Mouse (Mus musculus) liver, embryonic 16.5 days (tissue): ENCODE results near the gene Rasip1. TPM values are rescaled to one million over a fixed set of nuclear protein-coding genes. Genes with fewer than 3 reads are reported as not detected.

Experiments
- ATAC-seq: fragments of 200-750 bp; cut with Nextera tagmentation; 2 replicates; pipeline ENCODE4 v1.8.0; 2017; ENCODE audit warnings: low read depth, mild to moderate bottlenecking, moderate number of reproducible peaks, moderate library complexity
- H3K27ac ChIP-seq: fragments of 300-500 bp; sonication (generic); 2 replicates; pipeline ENCODE4 v1.5.1; 2014; ENCODE audit warnings: mild to moderate bottlenecking, low read length
- H3K27me3 ChIP-seq: fragments of 300-500 bp; sonication (generic); 2 replicates; pipeline ENCODE4 v1.6.1; 2014; ENCODE audit warnings: low read depth, low read length, mixed read lengths; ENCODE audit not compliant: control insufficient read depth, insufficient read depth
- H3K36me3 ChIP-seq: fragments of 300-500 bp; sonication (generic); 2 replicates; pipeline ENCODE4 v1.6.1; 2014; ENCODE audit warnings: mild to moderate bottlenecking; ENCODE audit not compliant: control insufficient read depth, insufficient read depth
- H3K4me1 ChIP-seq: fragments of 300-500 bp; sonication (generic); 2 replicates; pipeline ENCODE4 v1.6.1; 2014; ENCODE audit warnings: low read depth, low read length, mixed read lengths; ENCODE audit not compliant: control insufficient read depth
- H3K4me2 ChIP-seq: fragments of 300-500 bp; sonication (generic); 2 replicates; pipeline ENCODE4 v1.6.1; 2014; ENCODE audit warnings: low read depth, low read length, mixed read lengths
- H3K4me3 ChIP-seq: fragments of 300-500 bp; sonication (generic); 2 replicates; pipeline ENCODE4 v1.5.1; 2014; ENCODE audit warnings: low read depth, mild to moderate bottlenecking, low read length
- H3K9ac ChIP-seq: fragments of 300-500 bp; sonication (generic); 2 replicates; pipeline ENCODE4 v1.6.1; 2014; ENCODE audit warnings: low read depth, low read length
- H3K9me3 ChIP-seq: fragments of 300-500 bp; sonication (generic); replicated peaks from 2 replicates; pipeline ENCODE4 v1.6.1; 2016; ENCODE audit warnings: low read length; ENCODE audit not compliant: control insufficient read depth
- WGBS: fragments of 180-500 bp; shearing (Covaris S2); extraction: QIAGEN DNeasy Blood & Tissue Kit; methylation state at CpG from one replicate; pipeline ENCODE4 v1.1.7; 2014; ENCODE audit not compliant: insufficient replicate concordance; 5-methylcytosine and 5-hydroxymethylcytosine counted together
- polyA plus RNA-seq: library from polyadenylated mRNA; unstranded; fragments of >200 nt; fragmentation: Nextera tagmentation; extraction: Ambion mirVana; gene quantifications from 2 replicates; pipeline ENCODE4 v1.2.1, GENCODE M21; 2015

Gene Rasip1
- polyA plus RNA-seq, 1 experiment from 2014 or later, result 1.8 TPM

DNA sequence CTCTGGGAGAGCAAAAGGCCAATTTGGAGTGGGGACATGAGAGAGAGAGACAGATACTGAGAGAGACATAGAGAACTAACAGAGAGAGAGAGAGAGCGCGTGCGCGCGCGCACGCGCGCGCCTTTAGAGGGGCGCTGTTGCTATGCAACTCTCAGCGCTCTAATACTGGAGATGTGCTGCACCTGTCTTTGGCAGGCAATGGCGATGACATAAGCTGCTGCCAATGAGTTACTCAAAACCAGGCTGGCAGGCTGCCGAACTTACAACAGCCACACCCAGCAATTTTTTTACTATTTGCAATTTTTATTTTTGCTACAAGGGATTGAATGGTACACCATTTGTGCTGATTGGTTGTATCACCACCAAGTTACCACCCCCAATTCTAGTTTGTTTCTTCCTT lies 40.5 kb downstream of the Rasip1 start:
- no peak overlapping the region for H3K4me3 ChIP-seq
- H3K4me2 ChIP-seq, result no peak overlapping the region
- 76% methylated on average over 14 of the region's 14 CpGs for WGBS
- no peak overlapping the region for H3K27ac ChIP-seq
- no peaks in the 10 kb centered on the region for H3K36me3 ChIP-seq
- no peak overlapping the region for H3K9ac ChIP-seq
- H3K9me3 ChIP-seq, result no peaks in the 10 kb centered on the region
- H3K27me3 ChIP-seq, result no peaks in the 10 kb centered on the region
- no peaks in the 10 kb centered on the region for H3K4me1 ChIP-seq
- ATAC-seq, result no peak

DNA sequence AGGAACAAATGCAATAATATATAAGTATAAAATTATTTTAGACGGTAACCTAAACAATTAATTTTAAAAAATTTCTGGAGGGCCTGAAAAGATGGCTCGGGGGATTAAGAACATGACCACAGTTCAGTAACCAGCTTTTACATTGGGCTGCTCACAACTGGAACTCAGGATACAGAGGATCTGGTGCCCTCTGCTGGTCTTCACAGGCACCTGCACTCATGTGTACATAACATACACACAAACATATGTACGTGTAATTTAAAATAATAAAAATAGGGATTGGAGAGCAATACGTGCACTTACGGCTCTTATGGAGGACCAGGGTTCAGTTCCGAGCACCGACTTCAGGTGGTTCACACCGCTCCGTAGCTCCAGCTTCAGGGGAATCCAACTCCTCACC lies 41.6 kb downstream of the Rasip1 start:
- no peaks in the 10 kb centered on the region for H3K27me3 ChIP-seq
- no peak overlapping the region for H3K4me3 ChIP-seq
- H3K27ac ChIP-seq, result no peak overlapping the region
- H3K9me3 ChIP-seq, result no peaks in the 10 kb centered on the region
- H3K4me1 ChIP-seq, result no peaks in the 10 kb centered on the region
- WGBS, result 78% methylated on average over 9 of the region's 9 CpGs
- no peak overlapping the region for H3K4me2 ChIP-seq
- no peaks in the 10 kb centered on the region for H3K36me3 ChIP-seq
- no peak overlapping the region for H3K9ac ChIP-seq
- ATAC-seq, result no peak

DNA sequence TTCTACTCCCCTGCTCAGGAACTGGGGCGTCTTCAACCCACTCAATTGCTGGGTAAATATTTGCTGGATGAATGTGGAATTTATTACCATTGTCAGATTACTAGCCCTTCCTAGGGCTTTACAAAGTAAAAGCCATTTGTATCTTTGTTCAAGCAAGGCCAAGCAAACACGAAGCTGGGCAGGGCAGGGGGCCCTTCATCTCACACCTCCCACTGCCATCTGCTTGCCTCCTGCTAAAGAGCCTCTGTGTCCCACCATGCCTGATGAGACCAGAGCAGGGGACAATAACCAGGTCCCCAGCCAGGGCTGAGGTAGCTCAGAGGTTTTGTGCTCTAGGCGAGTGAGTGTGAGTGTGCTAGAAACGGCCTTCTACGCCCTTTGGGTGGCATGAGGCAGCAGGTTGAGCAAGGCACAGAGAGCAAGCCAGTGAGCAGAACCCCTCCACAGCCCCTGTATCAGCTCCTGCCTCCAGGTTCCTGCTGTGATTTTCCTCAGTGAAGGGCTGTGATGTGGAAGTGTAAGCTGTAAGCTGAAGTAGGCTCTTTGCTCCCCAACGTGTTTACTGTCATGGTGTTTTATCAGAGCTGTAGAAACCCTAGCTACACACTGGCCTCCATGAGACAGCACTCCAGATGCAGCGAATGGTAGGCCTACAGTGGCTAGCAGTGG lies 50.5 kb downstream of the Rasip1 start:
- ATAC-seq, result no peak
- H3K9me3 ChIP-seq, result no peaks in the 10 kb centered on the region
- H3K4me3 ChIP-seq, result no peak overlapping the region
- H3K4me2 ChIP-seq, result no peak overlapping the region
- peaks cover 3% of the 10 kb centered on the region for H3K4me1 ChIP-seq
- 59% methylated on average over 7 of the region's 7 CpGs for WGBS
- H3K27me3 ChIP-seq, result no peaks in the 10 kb centered on the region
- H3K27ac ChIP-seq, result no peak overlapping the region
- no peaks in the 10 kb centered on the region for H3K36me3 ChIP-seq
- H3K9ac ChIP-seq, result no peak overlapping the region

DNA sequence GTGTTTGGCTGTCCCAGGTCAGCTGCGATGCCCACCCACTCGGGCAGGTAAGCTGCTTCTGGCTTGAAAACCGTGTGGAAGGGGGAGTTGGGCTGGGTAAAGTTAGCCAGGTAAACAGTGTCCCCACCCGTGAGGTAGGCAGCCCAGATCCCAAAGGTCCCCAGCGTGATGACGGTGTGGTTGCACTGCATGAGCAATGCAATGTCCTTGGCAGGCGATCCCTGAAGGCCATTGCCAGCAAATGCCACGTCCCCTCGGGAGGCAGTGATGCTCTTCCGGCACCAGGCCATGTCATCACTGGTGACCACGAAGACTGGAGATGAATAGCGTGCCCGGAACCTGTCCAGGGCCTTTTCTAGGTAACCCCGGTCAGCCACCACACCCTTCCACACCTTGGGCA lies 51.2 kb downstream of the Rasip1 start:
- H3K27me3 ChIP-seq, result no peaks in the 10 kb centered on the region
- no peak overlapping the region for H3K27ac ChIP-seq
- 76% methylated on average over 14 of the region's 14 CpGs for WGBS
- H3K9ac ChIP-seq, result no peak overlapping the region
- no peaks in the 10 kb centered on the region for H3K9me3 ChIP-seq
- H3K4me3 ChIP-seq, result no peak overlapping the region
- peaks cover 3% of the 10 kb centered on the region for H3K4me1 ChIP-seq
- no peak overlapping the region for H3K4me2 ChIP-seq
- H3K36me3 ChIP-seq, result no peaks in the 10 kb centered on the region
- no peak for ATAC-seq

DNA sequence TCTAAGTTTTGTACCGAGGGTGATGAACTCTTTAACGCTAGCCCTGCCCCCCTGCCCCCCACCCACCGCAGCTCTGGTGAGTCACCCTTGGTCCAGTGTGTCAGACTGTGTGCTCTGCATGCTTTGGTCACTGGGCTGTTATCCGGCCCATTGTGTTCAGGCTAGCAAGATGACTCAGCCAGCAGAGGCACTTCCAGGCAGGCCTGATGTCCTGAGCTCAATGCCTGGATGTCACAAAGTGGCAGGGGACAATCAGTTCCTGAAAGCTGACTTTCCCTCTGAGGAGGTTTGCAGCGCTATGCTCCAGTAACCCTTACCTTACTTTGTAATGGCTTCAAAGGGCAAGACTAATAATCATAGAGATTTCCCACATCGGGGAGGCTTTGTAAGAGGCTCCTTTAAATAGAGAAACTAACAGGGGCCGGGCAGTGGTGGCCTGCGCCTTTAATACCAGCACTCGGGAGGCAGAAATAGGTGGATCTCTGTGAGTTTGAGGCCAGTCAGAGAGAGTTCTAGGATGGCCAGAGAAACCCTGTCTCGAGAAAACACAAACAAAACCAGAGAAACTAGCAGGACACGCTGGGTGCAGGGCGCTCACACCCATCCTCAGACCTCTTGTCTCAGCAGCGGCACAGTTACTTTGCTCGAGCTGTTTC lies 52.8 kb downstream of the Rasip1 start:
- Histone ChIP-seq H3K4me1 (peaks cover 3% of the 10 kb centered on the region), H3K27me3 (no peaks in the 10 kb centered on the region), H3K36me3 (no peaks in the 10 kb centered on the region), H3K27ac (no peak overlapping the region), H3K4me2 (no peak overlapping the region), H3K4me3 (no peak overlapping the region), H3K9me3 (no peaks in the 10 kb centered on the region), H3K9ac (no peak overlapping the region)
- 59% methylated on average over 14 of the region's 14 CpGs for WGBS
- ATAC-seq, result peak; percentile 50

DNA sequence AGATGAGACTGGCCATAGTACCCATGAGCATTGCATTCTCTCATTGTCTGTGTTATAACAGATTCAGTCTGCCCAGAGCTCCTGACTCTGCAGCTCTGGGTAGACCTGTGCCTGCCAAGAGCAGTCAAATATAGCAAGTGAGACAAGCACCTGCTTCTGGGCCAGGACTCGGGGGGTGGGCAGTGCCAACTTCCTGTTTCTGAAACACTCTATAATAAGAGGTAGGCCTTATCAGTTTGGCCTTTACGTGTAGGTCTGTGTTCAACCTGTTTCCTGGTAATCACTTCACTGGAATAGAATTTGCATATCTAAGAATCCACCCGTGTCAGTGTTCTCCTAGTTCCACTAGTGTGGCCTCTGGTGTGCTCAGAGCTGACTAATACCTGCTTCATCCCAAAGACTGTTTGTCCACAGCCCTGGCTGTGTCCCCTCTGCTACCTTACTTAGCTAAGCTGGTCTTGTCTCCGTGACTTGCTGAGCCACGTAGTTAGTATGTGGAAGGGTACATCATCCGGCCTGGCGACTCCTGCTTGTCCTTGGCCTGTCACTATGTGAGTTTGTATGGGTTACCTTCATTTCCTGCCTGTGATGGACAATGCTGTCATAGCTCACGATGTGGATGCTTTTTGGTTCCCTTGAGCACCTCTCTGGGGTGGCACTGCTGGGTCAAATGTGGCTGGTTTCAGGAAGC lies 53.9 kb downstream of the Rasip1 start:
- Histone ChIP-seq H3K4me3 (no peak overlapping the region), H3K27me3 (no peaks in the 10 kb centered on the region), H3K27ac (no peak overlapping the region), H3K4me1 (peaks cover 3% of the 10 kb centered on the region), H3K9ac (no peak overlapping the region), H3K9me3 (no peaks in the 10 kb centered on the region), H3K36me3 (no peaks in the 10 kb centered on the region), H3K4me2 (no peak overlapping the region)
- no peak for ATAC-seq
- 44% methylated on average over 8 of the region's 8 CpGs for WGBS

DNA sequence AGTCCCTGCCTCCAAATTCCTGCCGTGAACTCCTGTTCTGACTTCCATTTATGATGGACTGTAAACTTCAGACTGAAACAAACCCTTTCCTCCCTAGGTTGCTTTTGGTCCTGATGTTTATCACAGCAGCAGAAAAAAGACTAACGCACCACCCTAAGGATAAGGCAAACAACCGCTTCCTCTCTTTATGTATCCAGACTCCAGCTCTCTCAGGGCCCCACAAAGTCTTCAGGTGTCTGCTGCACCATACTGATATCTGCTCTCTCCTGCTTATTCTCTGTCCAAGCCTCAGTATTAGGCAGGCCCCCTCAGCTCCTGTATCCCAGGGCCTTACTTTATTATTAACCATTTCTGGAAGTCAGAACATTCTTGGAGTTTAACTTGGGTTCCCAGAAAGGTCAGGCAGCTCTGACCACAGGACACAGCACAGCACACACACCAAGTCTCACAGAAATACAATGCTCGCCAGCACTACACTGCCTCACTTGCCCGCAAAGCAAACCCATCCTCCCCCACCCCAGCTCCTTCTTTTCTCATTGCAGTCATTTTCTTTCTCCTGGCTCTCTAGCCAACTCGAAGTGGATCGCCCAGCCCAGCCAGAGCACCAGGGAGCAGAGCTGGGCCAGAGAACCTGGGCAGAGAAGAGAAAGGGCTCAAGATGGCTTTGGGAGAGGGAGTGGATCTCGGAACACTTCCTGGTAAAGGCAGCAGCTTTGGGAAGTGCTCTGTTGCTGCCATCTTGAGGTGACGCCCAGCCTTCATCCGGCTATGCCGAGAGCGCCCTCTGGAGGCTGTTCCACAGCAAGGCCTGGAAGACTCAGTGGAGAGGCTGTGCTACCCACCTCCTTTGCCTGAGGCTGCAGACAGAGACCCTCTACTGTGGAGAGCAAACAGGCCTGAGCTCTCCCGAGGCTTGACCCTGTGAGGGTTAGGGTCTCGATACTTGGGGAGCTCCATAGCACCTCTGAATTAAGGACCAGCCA lies 55.1 kb downstream of the Rasip1 start:
- Histone ChIP-seq H3K4me3 (no peak overlapping the region), H3K27ac (0 out of 2 replicates have a peak overlapping the region, but pooled peaks have one; percentile 19)
- 19% methylated on average over 14 of the region's 14 CpGs for WGBS

DNA sequence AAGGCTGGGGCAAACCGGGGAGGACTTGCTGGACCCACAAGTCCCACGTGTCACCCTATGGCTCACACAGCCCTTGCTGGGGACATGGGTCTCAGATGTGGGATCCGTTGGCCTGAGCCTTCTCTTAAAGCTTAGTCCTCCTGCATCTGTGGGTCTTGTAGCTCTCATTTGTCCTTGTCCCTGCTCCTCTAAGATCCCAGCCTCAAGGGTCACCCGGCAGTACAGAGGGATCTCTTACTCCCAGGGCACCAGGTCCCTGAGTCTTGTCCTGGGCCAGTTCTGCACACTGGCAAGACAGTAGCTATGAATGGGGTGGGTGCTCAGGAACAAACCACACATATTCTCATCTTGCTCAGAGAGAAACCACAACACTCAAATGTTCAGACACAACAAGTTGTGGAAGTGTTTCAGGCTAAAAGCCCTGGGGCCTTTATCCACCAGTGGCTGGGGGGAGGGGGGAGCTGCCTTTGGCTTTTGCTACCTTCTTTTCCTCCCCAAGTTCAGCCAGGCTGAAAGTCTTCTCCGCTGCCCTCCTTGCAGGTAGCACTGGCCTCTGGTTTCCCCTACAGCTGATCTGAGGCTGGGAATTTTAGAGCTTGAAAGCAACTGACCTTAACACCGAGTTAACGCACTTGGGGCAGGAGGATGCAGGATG lies 56.2 kb downstream of the Rasip1 start, which contains the start of gene Ntn5:
Gene Ntn5, plus strand, starts transcription at position 627 of the 655 bp plus-strand sequence.
- ATAC-seq, result no peak
- Histone ChIP-seq H3K9me3 (no peaks in the 10 kb centered on the region), H3K9ac (no peak within 1 kb of the TSS), H3K27me3 (no peaks in the 10 kb centered on the region), H3K4me1 (peaks cover 3% of the 10 kb centered on the region), H3K36me3 (no peaks in the 10 kb centered on the region), H3K27ac (no peak within 1 kb of the TSS), H3K4me2 (no peak within 1 kb of the TSS), H3K4me3 (no peak within 1 kb of the TSS)
- 65% methylated on average over 7 of the region's 7 CpGs for WGBS

More for the DNA sequence above, 55.1 kb downstream of the Rasip1 start:
- Histone ChIP-seq H3K27me3 (no peaks in the 10 kb centered on the region), H3K36me3 (no peaks in the 10 kb centered on the region), H3K4me2 (peak overlapping the region; percentile 54), H3K9ac (0 out of 2 replicates have a peak overlapping the region, but pooled peaks have one; percentile 33), H3K9me3 (no peaks in the 10 kb centered on the region), H3K4me1 (peaks cover 3% of the 10 kb centered on the region)
- ATAC-seq, result peak; percentile 34; the same call in 1 of the 2 replicates
